Mouse (Mus musculus) urinary bladder, postnatal 4 days (tissue): ENCODE data around the gene Unc5a.

Experiments used
- DNase-seq, 2 experiments: peaks; one replicate each; pipeline ENCODE4 v3.0.0; 2021 to 2022; ENCODE audit warnings: low spot score in 2 of 2

Gene Unc5a

GRCm38 (mm10) chr13:54955695-54956471 is 6.7 kb downstream of the Unc5a start:
- DNase-seq, result no peak

GRCm38 (mm10) chr13:54957281-54957680 is 8.1 kb downstream of the Unc5a start:
- DNase-seq, result no peak

GRCm38 (mm10) chr13:54959059-54959701 is 10.0 kb downstream of the Unc5a start:
- no peak for DNase-seq

- no peak for DNase-seq
These were observed 10.6 kb downstream of the Unc5a start for GRCm38 (mm10) chr13:54959842-54960241.

GRCm38 (mm10) chr13:54960491-54960890 is 11.3 kb downstream of the Unc5a start:
- no peak for DNase-seq

GRCm38 (mm10) chr13:54965256-54965655 is 16.0 kb downstream of the Unc5a start:
- DNase-seq, result no peak

GRCm38 (mm10) chr13:54967501-54967900 is 18.3 kb downstream of the Unc5a start:
- no peak for DNase-seq

GRCm38 (mm10) chr13:54968636-54969035 is 19.4 kb downstream of the Unc5a start:
- no peak for DNase-seq

- DNase-seq, result no peak
These were observed 20.3 kb downstream of the Unc5a start for GRCm38 (mm10) chr13:54969513-54969912.

- DNase-seq, result no peak
These were observed 21.5 kb downstream of the Unc5a start for GRCm38 (mm10) chr13:54970521-54971247.

GRCm38 (mm10) chr13:54975546-54975945 is 26.3 kb downstream of the Unc5a start:
- DNase-seq, result no peak

GRCm38 (mm10) chr13:54978804-54979203 is 29.6 kb downstream of the Unc5a start:
- no peak for DNase-seq

GRCm38 (mm10) chr13:54980957-54981356 is 31.7 kb downstream of the Unc5a start:
- no peak for DNase-seq

- DNase-seq, result no peak
These were observed 33.8 kb downstream of the Unc5a start for GRCm38 (mm10) chr13:54983001-54983400.

- no peak for DNase-seq
These were observed 34.4 kb downstream of the Unc5a start for GRCm38 (mm10) chr13:54983614-54984013.

GRCm38 (mm10) chr13:54987405-54987804 is 38.2 kb downstream of the Unc5a start:
- no peak for DNase-seq

GRCm38 (mm10) chr13:54988181-54988760 is 39.1 kb downstream of the Unc5a start:
- DNase-seq, result no peak

GRCm38 (mm10) chr13:54992215-54992614 is 43.0 kb downstream of the Unc5a start:
- no peak for DNase-seq

- no peak for DNase-seq
These were observed 45.4 kb downstream of the Unc5a start for GRCm38 (mm10) chr13:54994576-54994975.

- DNase-seq, result no peak
These were observed 46.0 kb downstream of the Unc5a start for GRCm38 (mm10) chr13:54995161-54995560.

- no peak for DNase-seq
These were observed 48.4 kb downstream of the Unc5a start for GRCm38 (mm10) chr13:54997568-54997967.

- no peak for DNase-seq
These were observed 51.2 kb downstream of the Unc5a start for GRCm38 (mm10) chr13:55000433-55000832.
